In genomic region chr8:99630958-99631357, GRCm38 (mm10) we compare ENCODE assay signal across 8 mouse cellular contexts.
DNase-seq lines count a peak whose midpoint lies in the region; ATAC-seq and TF ChIP-seq lines count a peak whose summit lies in the region.
"Not testable (repeated sequence)": the region's sequence is repeated elsewhere in the genome, so short reads cannot be mapped to it uniquely, and the experiment has no call there.

No protein-coding gene starts in this region.

- not testable (repeated sequence) for H3K4me3 ChIP-seq in forebrain, embryonic 13.5 days; forebrain, embryonic 14.5 days (ENCODE audit: low read depth, low read length); forebrain, embryonic 15.5 days; forebrain, embryonic 16.5 days (replicated peaks; ENCODE audit: low read length); forebrain, postnatal 0 days (ENCODE audit: low read depth, low read length)

- not testable (repeated sequence) for H3K27ac ChIP-seq in forebrain, embryonic 13.5 days; forebrain, embryonic 14.5 days (ENCODE audit: low read depth, low read length); forebrain, embryonic 15.5 days (replicated peaks); forebrain, embryonic 16.5 days (ENCODE audit: low read length); forebrain, postnatal 0 days (ENCODE audit: low read depth, low read length)

- ATAC-seq in forebrain, embryonic 13.5 days: peak; percentile 84
- peak; percentile 89; the same call in 1 of the 2 replicates for ATAC-seq in forebrain, embryonic 14.5 days
- peak; percentile 94 for ATAC-seq in forebrain, embryonic 15.5 days (replicated peaks)
- peak; percentile 95 for ATAC-seq in forebrain, embryonic 16.5 days
- peak; percentile 60 for ATAC-seq in forebrain, postnatal 0 days
- ATAC-seq in frontal cortex, adult (ENCODE audit: low TSS enrichment): peak; percentile 81

- not testable (repeated sequence) for H3K36me3 ChIP-seq in forebrain, embryonic 13.5 days (ENCODE audit: poor library complexity, severe bottlenecking); forebrain, embryonic 14.5 days (ENCODE audit: control insufficient read depth, insufficient read depth, low read length); forebrain, embryonic 15.5 days; forebrain, embryonic 16.5 days (ENCODE audit: control insufficient read depth, insufficient read depth); forebrain, postnatal 0 days (ENCODE audit: insufficient read depth)

- not testable (repeated sequence) for H3K27me3 ChIP-seq in forebrain, embryonic 13.5 days; forebrain, embryonic 14.5 days (replicated peaks; ENCODE audit: control insufficient read depth, insufficient read depth, low read length); forebrain, embryonic 15.5 days; forebrain, embryonic 16.5 days (replicated peaks; ENCODE audit: control insufficient read depth, insufficient read depth, low read length); forebrain, postnatal 0 days (ENCODE audit: insufficient read depth, low read length)

- 79% methylated on average over 1 of the region's 1 CpGs for WGBS in forebrain, embryonic 13.5 days
- WGBS in forebrain, embryonic 14.5 days: 65% methylated on average over 1 of the region's 1 CpGs
- WGBS in forebrain, embryonic 15.5 days: 54% methylated on average over 1 of the region's 1 CpGs
- 58% methylated on average over 1 of the region's 1 CpGs for WGBS in forebrain, embryonic 16.5 days
- 51% methylated on average over 1 of the region's 1 CpGs for WGBS in forebrain, postnatal 0 days

- TF ChIP-seq POLR2A in brain, embryonic 14.5 days (IDR thresholded peaks at IDR 0.05; ENCODE audit: borderline replicate concordance, extremely low read depth, insufficient read depth, insufficient read length, poor library complexity, severe bottlenecking): not testable (repeated sequence)

- not testable (repeated sequence) for H3K9me3 ChIP-seq in forebrain, embryonic 13.5 days (replicated peaks); forebrain, embryonic 14.5 days (replicated peaks; ENCODE audit: control insufficient read depth, low read length); forebrain, embryonic 15.5 days; forebrain, embryonic 16.5 days (ENCODE audit: control insufficient read depth, low read length); forebrain, postnatal 0 days (ENCODE audit: low read length)

- H3K4me2 ChIP-seq in forebrain, embryonic 13.5 days; forebrain, embryonic 14.5 days (ENCODE audit: low read length); forebrain, embryonic 15.5 days (replicated peaks); forebrain, embryonic 16.5 days (ENCODE audit: low read length); forebrain, postnatal 0 days (ENCODE audit: low read depth): not testable (repeated sequence)

- not testable (repeated sequence) for H3K9ac ChIP-seq in forebrain, embryonic 13.5 days; forebrain, embryonic 14.5 days (ENCODE audit: low read length); forebrain, embryonic 15.5 days (replicated peaks); forebrain, embryonic 16.5 days (replicated peaks; ENCODE audit: low read depth, low read length); forebrain, postnatal 0 days

- not testable (repeated sequence) for H3K4me1 ChIP-seq in forebrain, embryonic 13.5 days; forebrain, embryonic 14.5 days (ENCODE audit: control insufficient read depth, insufficient read depth, low read length); forebrain, embryonic 15.5 days; forebrain, embryonic 16.5 days (replicated peaks; ENCODE audit: control insufficient read depth, insufficient read depth, low read length); forebrain, postnatal 0 days (ENCODE audit: insufficient read depth)

- not testable (repeated sequence) for TF ChIP-seq CTCF in brain, embryonic 14.5 days (IDR thresholded peaks at IDR 0.05; ENCODE audit: borderline replicate concordance, extremely low read depth, insufficient read depth, insufficient read length); forebrain, postnatal 0 days (IDR thresholded peaks at IDR 0.05; ENCODE audit: low read depth)

- peak; percentile 11 for DNase-seq in brain, adult 2 months (ENCODE audit: low read depth, low spot score)
- peak; percentile 66 for DNase-seq in brain, embryonic 14.5 days (ENCODE audit: low read depth)
- DNase-seq in forebrain, embryonic 14.5 days (ENCODE audit: low spot score): peak; percentile 56
- peak; percentile 20 for DNase-seq in forebrain, postnatal 0 days

Comparison
In these comparisons a context has a peak if more than half of its experiments do, and no peak if none do; other contexts are left out.
1. DNase-seq: peak in every context shown above with its lines; median percentile 66 in brain, embryonic 14.5 days; 56 in forebrain, embryonic 14.5 days; 20 in forebrain, postnatal 0 days; 11 in brain, adult 2 months.